Mouse (Mus musculus) adrenal gland, postnatal 25 days (tissue): ENCODE results near the gene Cytip. TPM values are rescaled to one million over a fixed set of nuclear protein-coding genes. Genes with fewer than 3 reads are reported as not detected.
"Not testable (repeated sequence)": the region's sequence is repeated elsewhere in the genome, so short reads cannot be mapped to it uniquely, and the experiment has no call there.

Source experiments
- DNase-seq: peaks from one replicate; pipeline ENCODE4 v3.0.0; 2021; ENCODE audit warnings: mixed read lengths
- total RNA-seq: library from RNA; stranded (reverse); gene quantifications from 2 replicates; pipeline ENCODE4 v1.2.3, GENCODE M21; 2021

The Cytip gene
- total RNA-seq, 1 experiment from 2014 or later, result 15.0 TPM

DNA sequence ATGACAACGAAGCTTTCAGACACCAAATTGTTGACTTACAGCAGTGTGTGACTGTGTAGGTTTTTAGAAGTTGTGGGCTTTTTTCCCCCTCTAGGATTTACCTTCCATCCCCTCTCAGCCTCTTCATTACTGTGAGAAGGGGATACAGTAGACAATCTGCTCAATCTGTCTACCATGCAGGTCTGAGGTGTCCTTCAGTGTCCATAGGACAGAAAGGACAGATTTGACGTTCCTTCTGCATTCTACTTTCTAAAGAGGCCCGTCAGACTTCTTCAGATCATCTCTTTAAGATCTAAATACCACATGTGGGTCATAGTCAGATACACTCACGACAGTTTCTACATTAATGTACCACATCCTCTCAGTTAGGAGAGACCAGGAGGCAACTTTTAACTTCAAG is 33.5 kb downstream of the Cytip start:
- no peak for DNase-seq

DNA sequence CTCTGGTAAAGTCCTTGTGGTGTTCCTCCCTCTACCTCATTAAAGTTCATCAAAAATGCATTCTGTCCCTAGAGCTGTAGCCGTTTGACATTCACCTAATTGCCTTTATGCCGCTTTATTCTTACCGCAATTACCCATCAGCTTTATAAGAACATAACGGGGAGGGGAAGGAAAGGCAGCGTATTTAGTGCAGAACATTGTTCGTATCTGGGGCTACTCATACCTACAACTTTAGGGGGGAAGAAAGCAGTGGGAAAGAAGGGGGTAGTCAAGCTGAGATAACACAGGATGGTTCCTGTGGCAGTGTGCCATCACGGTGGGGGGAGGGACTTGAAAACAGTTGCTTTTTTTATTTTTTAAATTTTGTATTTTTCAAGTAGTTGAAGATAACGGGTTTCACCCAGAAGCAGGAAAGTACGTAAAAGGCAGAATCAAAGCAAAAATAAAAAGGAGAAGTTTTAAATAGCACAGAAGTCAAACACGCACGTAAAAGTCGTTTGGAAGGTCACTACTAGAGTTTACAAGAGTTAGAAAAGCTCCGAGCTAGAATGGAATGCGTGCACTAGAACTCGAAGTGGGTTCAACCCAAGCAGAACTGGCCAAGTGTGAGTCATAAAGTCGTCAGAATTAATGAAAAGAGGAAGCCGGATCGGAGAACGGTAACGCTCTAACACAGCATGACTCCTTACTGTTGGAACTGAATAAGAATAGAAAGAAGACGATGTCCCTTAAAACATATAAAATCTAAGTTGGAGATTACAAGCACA is 34.6 kb downstream of the Cytip start:
- no peak for DNase-seq

DNA sequence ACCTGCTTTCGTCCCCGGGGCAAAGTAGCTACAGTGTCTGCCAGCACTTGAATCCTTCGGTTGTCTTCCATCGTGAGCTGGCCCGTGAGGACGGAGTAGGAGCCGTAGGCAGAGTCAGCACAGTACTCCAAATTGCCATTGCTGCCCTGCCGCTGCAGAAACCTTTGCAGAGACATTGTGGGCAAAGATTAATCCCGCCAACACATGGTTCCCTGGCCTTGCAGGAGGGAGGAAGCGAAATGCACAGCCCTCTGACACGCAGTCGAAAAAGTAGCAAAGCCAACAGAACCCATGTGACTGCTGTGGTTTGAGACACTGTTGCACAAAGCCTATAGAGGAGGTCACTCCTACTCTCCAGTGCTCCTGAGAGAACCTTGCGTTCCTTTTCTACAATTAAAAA is 35.5 kb downstream of the Cytip start:
- DNase-seq, result no peak

DNA sequence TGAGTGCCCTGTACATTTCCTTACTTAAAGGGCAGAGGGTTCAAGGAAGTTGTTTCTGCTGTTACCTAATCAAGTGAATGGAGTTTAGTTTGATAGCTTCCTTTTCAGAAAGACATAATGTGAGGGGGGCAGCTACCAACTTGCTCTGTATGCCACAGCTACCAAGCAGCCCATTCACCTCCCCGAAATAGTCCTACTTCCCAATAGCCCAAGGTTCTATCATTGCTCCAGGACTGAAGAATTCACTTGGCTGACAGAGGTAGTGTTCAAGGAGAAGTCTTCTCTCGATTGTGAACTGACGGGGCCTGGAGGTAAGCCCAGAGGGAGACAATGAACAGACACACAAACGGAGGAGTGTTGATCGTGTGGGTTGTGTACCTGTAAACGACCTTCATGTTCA is 36.2 kb downstream of the Cytip start:
- no peak for DNase-seq

DNA sequence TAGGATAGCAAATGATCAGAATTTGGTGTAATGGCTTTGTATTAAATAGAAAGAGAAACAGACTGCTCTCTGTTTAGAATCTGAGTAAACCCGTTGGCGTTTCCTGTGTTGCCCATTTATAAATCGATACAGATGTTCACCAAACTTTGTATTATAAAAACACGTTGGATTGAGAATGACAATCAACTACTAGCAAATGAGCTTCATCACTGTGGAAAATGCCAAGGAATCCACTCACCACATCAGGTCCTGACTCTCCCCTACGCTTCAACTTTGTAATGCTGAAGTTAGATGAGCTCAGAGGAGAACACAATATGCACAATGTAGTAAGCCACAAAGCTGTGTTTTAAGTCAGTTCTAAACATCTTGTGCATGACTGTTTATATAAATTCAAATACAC is 36.8 kb downstream of the Cytip start:
- DNase-seq, result no peak

DNA sequence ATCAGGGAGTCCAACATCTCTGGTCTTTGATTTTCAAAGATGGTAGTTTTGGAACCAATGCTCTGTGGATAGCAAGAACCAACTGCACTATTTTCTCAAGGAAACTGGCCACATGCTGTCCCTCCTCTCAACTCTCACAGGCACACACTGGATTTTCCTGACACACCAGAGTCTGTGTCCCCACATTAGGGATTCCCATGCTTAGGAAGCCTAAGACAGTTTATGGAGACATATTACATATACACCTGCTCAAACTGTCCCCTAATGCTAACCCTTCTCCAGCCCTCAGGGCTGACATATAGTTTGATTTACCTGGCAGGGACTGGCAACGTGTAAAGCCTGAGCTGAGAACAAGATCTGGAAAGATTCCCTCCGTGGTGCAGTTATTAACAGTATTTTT is 37.2 kb downstream of the Cytip start:
- no peak for DNase-seq

DNA sequence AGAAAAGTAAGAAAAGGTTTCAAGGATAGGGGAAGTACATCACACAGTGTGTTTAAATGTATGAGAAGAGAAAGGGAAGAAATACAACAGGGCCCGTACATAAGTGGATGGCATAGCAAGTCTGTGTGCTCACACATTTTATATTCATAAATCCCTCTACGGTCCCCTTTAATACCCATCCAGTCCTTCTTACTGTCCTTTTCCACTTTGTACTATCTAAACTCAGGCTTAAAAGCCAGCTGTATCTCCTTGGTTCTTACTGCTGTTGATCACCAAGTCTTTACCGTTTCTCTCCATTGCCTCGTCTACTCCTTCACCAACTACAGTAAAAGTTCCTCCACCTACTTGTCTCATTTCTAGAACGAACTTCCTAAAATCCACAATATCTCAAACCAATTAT is 37.9 kb downstream of the Cytip start:
- DNase-seq, result no peak

DNA sequence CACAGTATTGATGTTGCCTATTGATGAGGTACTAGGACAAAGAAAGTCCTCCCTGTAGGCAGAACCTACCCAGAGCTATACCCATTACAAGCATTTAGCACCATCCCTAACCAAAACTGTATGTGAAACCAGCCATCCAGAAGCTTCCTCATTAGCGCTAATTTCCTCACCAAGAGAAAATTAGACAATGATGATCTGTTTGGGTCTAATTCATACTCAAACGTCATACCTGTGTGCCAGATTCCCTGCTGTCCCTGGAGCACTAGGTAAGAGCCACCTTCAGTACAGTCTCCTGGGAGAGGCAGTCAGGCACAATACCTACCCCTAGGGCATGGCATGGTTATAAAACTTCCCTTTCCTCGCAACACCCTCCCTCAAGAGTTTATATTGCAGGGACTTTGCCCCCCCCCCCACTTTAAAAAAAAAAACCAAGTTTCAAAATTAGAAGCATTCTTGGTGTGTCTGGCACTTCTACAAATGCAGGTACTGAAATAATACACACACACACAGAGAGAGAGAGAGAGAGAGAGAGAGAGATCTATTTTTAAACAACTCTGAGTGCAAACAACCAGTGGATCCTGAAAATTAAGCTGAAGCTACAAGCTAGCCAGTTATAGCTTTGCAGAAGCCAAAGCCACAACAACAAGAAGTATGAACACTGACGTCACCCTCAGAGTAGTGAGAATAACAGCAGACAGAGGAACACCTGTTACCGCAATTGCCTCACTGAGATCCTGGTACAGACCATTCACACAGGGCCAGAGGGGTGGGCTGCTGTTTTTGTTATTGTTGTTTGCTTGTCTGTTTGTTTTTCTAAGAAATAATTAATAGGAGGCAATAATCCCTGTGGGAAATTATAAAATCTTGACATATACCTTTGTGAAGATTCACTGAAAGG is 38.6 kb downstream of the Cytip start:
- DNase-seq, result no peak

DNA sequence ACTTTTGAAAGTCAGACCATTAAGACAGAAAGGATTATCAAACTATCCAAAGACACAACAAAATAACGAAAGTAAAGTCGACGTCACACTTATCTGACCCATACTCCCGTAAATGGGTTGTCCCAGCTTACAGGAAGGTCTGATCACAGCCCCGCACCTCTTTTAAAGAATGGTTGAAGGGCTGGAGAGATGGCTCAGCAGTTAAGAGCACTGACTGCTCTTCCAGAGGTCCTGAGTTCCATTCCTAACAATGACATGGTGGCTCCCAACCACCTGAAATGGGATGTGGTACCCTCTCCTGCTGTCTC is 39.3 kb downstream of the Cytip start:
- no peak for DNase-seq

DNA sequence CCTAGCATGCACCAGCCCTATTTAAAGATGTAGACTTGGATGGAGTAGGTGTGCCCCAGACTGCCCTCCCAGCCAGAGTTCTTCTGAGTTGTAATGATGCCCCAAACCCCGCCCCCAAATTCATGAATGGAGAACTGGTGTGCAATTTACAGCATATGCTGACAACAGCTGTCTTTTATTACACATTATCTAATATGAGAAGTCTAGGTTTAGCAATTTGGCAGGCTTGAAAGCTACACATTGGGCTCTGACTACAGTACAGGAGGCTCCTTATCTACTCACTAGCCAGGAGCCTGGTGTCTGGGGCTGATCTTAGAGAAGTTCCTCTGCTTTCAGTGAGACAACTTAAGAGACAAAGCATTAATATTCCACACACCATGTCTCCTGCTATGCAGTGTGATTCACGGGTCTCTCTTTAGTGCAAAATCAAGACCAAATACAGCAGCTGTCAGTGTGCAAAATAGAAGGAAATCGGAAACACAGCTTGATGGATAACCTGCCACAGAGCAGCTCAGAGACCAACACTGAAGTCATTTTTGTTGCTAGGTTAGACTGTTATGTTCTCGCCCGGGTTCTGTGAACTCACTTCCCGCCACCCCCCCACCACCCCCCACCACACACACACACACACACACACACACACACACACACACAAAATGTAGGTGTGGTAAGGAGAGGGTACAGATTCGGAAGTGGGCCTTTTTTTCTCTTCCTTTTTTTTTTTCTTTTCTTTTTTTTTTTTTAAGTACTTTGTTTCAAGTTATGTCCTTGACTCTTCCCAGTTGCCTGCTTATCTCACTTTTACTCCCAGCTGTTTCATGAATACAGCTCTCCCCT is 39.8 kb downstream of the Cytip start:
- no peak for DNase-seq

DNA sequence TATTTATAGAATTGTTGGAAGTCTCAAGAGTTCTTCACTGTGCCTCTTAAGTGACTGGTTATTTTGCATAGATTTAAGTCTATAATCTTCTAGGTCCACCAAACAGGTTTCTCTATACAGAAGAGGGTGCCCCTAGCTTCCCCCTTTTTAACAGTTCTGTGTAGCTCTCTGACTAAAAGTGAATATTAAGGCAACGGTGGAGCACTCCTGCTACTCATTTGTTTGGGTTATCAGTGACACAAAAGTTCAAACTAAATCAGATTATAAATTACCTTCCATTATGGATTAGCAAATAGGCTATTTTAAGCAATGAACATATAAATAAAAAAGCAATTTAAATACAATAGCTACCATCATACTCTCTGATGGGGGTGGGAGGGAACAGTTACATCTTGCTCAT is 40.8 kb downstream of the Cytip start:
- DNase-seq, result no peak

DNA sequence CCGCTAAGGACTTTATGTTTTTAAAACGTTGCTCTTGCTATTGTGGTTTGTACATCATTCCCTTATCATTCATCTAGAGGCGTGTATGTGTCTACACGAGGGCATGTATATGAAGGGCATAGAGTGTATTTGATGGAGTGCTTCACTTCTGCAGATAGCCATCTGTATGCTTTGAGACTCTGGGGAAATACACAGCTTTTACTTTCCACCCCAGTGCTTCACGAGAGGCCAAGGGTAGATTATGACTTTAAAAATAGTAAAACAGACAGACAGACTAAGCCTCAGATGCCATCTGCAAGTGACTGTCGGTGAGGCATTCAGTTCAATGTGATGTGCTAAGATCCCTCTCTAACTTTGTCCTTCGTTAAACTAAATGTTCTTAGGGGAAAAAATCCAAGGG is 41.6 kb downstream of the Cytip start:
- no peak for DNase-seq

DNA sequence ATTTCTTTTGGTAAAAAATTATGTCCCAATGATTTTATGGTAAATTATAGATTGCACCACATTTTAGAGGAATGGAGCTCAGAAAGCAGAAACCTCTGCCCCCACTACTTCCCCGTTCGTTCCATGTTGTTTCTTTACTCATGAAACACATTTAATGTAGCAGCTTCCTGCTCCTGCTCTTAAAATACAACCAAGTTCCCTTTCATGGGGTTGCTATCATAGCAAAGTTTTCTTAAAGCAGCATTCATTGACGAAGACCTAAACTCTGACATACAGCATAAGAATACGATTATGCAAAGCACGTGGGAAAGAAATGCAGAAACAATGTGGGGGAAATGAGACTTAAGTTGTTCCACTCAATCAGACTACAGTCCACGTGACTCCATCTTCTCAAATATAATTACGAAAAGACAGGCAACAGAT is 45.3 kb downstream of the Cytip start:
- no peak for DNase-seq

DNA sequence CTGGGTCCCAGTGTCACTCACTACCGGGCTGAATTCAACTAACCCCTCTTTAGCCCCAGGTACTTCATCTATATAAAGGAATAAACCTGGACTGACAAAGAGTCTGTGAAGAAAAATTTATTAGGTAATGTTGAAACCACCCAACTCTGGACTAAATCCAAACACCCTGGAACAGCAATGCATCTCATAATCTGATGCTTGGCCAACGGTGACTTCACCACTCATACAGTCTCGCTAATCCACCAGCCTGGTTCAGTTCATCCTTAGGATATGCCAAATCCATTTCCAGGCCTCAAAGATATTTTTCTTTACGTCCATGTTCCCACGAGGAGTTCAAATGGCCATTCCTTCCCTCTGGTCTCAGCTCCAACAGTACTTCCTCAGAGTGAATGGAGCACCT is 48.8 kb downstream of the Cytip start:
- DNase-seq, result no peak

DNA sequence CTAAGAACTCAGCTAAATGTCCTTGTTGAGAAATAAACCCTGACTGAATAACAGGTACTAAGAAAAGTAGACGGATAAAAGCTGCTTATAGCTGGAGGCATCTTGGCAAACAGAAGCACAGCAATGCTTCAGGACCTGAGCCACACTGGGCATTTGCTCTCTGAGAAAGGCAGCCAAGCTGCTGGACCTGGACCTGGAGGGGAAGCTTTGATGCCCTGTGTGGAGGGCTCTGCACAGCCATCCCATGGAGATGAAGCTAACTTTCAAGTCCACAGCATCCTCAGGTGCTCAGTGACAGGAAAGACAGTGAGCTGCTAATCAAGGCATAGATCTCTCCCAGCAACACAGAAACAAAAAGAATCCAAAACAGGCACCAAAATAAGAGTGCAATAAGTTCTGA is 54.8 kb downstream of the Cytip start:
- DNase-seq, result no peak

DNA sequence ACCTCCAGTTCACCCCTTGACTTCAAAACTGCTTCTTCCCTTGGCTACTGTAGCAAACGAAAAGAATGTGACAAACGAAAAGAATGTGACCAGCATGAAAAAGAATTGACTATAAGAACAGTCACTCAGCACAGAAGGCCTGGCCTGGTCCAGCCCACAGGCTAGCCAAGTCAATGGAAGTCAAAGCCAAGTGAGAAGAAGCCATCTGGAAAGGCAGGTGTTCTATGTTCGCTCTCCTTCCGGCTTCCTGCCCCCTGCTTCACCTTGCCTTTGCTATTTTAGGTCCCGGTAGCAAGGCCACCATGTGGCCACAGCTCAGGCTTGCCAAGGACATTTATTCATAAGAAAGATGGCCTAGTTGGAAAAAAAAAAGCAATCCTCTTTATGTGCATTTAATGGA is 56.7 kb downstream of the Cytip start:
- no peak for DNase-seq

DNA sequence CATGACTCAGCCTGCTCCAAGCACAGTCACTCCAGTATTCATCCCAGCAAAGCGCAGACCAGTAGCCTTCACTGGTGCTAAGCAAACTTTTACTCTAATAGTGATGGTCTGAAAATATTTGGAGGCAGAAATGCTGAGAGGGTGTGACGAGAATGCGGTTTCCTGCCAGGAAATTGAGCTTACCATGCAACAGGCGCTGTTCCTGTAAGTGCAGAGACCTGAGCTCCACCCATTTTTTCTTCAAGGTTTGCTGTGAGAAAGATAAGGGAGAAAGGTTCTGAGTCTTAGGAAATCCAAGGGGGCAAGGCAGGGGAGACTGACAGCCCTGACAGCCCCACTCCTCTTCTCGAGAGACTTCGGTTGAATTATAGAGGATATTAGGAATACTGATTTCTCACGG is 57.7 kb downstream of the Cytip start:
- no peak for DNase-seq

DNA sequence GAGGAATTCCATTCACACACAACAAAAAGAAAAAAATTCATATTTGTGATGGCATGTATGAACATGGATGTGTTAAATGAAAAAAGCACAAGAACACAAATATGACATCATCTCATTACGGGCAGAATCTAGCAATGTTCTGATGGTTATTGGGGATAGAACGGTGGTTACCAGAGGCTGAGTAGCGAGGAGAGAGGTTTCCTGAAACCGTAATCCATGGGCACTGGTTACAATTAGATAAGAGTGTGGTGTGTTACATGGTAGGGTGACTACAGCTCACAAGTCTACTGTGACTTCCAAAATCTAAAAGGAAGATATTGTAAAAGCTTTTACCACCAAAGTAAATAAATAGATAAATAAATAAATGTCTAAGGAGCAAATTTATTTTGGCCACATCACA is 58.8 kb downstream of the Cytip start:
- no peak for DNase-seq

DNA sequence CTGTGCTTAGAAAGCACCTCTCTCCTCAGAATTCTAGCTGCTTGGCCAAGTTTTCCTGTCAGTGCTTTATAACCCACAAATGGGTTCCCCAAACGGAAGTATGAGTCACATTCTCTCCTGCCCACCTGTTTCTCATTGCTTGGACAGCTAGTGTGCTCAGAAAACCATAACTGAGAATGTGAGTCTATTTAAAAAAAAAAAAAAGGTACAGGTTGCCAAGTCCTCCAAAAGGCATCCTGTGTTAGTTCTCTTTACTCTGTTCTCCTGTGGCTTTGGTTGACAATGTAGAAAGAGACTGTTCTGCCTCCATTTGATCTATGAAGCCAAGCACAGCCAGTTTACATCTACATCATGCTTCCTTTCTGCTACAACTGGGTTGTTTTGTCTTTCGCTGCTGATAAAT is 60.3 kb downstream of the Cytip start:
- no peak for DNase-seq

DNA sequence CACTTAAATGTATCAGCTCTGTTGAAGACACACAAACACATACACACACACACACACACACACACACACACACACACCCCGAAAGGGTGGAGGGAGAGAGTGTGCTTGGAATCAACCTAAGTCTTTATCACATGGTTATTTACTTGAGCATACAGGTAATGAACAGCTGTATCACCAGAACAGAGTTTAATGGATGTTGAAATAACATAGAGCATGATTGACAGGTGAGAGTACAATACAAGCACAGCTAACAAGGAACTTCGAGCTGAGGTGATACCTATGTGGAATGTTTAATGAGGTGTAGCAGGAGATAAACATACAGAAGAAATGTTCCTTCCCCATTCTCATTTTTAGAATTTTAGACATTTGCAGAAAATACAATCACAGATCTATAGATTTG is 62.7 kb downstream of the Cytip start:
- DNase-seq, result no peak

DNA sequence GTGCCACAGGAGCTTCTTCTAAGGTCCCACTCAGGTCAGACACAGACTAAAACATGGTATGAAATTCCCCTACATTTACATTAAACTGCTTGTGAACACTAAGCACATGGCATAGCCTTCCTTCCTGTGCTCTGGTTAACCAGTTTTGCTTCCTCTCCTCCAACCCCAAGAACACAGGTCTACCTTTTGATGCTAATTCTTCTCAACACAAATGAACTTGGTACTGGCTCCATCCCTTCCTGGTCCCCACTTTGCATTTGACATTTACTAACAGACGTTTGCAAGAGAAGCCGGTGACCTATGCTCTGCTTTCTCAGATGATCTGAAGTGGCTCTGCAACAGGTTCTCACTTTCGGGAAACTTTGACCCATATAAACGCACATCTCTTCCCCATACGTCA is 65.4 kb downstream of the Cytip start:
- no peak for DNase-seq

DNA sequence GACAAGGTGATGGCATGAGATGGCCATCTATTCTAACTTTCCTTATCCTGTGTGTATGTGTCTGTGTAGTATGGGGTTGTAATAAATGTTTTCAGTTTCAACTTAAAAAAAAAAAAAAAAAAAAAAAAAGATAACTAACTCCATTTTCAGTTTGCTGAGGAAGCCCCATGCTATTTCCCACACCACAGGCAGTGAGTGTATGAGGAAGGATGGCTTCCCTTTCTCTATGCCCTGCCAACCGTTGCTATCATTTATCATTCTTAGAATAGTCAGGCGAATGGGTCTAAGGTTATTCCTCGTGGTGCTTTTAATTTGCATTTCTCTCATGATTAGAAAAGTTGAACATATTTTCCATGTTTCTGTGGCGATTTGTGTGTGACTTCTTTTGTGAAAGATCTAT is 84.2 kb downstream of the Cytip start:
- DNase-seq, result no peak

DNA sequence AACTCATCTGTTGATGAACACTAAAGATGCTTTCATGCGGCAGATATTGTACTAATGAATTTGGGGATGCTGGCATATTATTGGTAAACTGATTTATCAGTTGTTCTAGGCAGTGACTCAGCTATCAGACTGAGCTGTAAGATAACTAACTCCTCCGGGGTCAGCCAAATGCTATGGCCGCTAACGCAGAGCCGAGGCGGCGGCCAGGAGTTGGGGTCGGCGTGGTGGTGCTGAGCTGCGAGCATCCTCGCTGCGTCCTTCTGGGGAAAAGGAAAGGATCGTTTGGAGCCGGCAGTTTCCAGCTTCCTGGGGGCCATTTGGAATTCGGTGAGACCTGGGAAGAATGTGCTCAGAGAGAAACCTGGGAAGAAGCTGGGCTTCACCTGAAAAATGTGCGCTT is 87.4 kb downstream of the Cytip start:
- DNase-seq, result not testable (repeated sequence)
